Mouse (Mus musculus): ENCODE results near the gene Tcn2.

GRCm38 (mm10) chr11:3946386-3946785 lies 14.4 kb upstream of the Tcn2 start:
- TF ChIP-seq CTCF (IDR thresholded peaks at IDR 0.05; ENCODE audit: borderline replicate concordance, extremely low read depth, insufficient read depth, insufficient read length) = no peak
- TF ChIP-seq POLR2A (IDR thresholded peaks at IDR 0.05; ENCODE audit: borderline replicate concordance, extremely low read depth, insufficient read depth, insufficient read length, poor library complexity, severe bottlenecking) = no peak

Data from brain, embryonic 14.5 days (tissue).